Mouse (Mus musculus): ENCODE results near the gene Pola1. TPM values are rescaled to one million over a fixed set of nuclear protein-coding genes. Genes with fewer than 3 reads are reported as not detected.
"Not testable (repeated sequence)": the region's sequence is repeated elsewhere in the genome, so short reads cannot be mapped to it uniquely, and the experiment has no call there.

Pola1 gene
- total and polyA plus RNA-seq, 3 experiments: 29.3 to 38.0 (median 29.6) TPM

DNA sequence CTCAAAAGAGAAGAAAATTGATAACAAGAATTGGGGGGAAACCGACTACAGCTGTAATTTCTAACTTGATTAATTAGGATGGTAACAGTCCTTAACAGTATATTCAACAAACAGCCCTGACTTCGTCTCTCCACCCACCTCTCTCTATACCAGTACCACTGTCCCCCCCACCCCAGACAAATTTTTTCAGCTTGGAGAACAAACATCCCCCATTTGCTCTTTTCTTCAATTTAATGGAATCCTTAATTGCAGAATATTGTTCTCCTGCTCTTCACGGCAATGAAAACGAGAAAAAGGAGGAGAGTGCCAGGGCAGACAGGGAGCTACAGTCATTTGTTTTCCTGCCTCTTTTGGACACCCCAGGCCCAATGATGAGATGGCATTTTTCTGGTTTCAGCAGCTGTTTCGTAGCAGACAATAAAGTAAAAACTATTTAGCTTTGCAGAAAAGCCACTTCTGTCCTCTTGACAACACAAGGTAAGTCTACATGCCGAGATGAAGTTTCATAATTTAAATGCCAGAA lies 202.2 kb downstream of the Pola1 start:
- in situ Hi-C loops (cut with MboI; ENCODE audit: low pct_ligation_motif_present, low pct_unique_long_range_greater_than_20kb, low sequenced_read_pairs) (no loop called here), dilution Hi-C loops (cut with MboI; ENCODE audit: extremely low pct_ligation_motif_present, extremely low pct_unique_long_range_greater_than_20kb, low sequenced_read_pairs) (no loop called here)
- Histone ChIP-seq H3K36me3 (replicated peaks in 1 of 2; ENCODE audit: control insufficient read depth in 1 of 2, insufficient read depth in 1 of 2, low read length in 1 of 2) (no peaks in the 10 kb centered on the region), H3K4me3 (replicated peaks in 1 of 3; ENCODE audit: low read depth in 2 of 3, low read length in 2 of 3, poor library complexity in 1 of 3) (no peak overlapping the region), H3K9me3 (replicated peaks; ENCODE audit: low read length) (no peaks in the 10 kb centered on the region), H3K27ac (ENCODE audit: insufficient read depth, low read depth) (no peak overlapping the region), H3K27me3 (replicated peaks) (no peaks in the 10 kb centered on the region), H3K4me1 (ENCODE audit: control insufficient read depth in 1 of 2, insufficient read depth in 2 of 2) (no peaks in the 10 kb centered on the region), H3K4me2 (ENCODE audit: insufficient read depth, low read depth, poor library complexity, severe bottlenecking) (no peak overlapping the region), H3K9ac (ENCODE audit: insufficient read depth, low read depth) (no peak overlapping the region), H3K79me2 (replicated peaks; ENCODE audit: control insufficient read depth, extremely low read depth, insufficient read depth, poor library complexity, severe bottlenecking) (no peaks in the 10 kb centered on the region)
- no peak for DNase-seq (ENCODE audit: extremely low read depth)
- TF ChIP-seq MXI1 (IDR thresholded peaks at IDR 0.05; ENCODE audit: low read depth, low read length) (no peak), NELFE (IDR thresholded peaks at IDR 0.05; ENCODE audit: low read depth, low read length) (no peak)

DNA sequence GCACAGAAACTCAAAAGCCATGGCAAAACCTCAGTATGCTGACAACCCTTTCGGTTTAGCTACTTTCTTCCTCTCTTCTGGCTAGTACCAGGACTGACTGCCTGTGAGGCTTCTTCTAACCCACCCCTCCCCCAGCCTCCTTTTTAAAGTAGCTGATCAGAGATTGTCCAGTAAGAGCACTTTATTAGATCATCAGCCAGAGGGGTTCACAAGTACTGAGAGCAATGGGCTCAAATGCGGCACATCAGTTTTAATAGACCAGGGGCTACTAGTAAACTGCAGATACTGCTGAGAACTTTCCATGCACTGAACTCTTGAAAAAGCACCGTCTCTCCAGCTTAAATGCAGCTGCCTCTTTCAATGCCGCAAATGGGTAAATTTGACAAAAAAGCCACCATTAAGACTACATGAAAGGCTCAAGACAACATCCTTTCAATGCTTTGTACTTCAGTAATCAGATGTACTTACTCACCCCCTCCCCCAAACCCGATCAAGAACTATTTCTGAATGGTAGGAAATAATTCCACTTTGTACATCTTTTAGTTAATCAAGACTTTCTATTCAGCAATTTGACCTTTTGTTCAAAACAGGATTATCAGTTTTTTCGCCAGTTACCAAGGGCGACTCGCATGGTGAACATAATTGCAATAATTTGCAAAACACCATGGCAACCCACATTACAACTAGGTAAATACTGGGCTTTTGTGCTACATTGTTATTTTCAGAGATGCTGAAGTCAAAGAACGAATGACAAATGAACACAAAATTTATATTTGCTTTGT lies 202.8 kb downstream of the Pola1 start:
- no peak overlapping the region for H3K9ac ChIP-seq (ENCODE audit: insufficient read depth, low read depth)
- in situ Hi-C loops (cut with MboI; ENCODE audit: low pct_ligation_motif_present, low pct_unique_long_range_greater_than_20kb, low sequenced_read_pairs) (no loop called here), dilution Hi-C loops (cut with MboI; ENCODE audit: extremely low pct_ligation_motif_present, extremely low pct_unique_long_range_greater_than_20kb, low sequenced_read_pairs) (no loop called here)
- H3K4me2 ChIP-seq (ENCODE audit: insufficient read depth, low read depth, poor library complexity, severe bottlenecking): no peak overlapping the region
- no peaks in the 10 kb centered on the region for H3K36me3 ChIP-seq (replicated peaks in 1 of 2; ENCODE audit: control insufficient read depth in 1 of 2, insufficient read depth in 1 of 2, low read length in 1 of 2)
- no peaks in the 10 kb centered on the region for H3K79me2 ChIP-seq (replicated peaks; ENCODE audit: control insufficient read depth, extremely low read depth, insufficient read depth, poor library complexity, severe bottlenecking)
- H3K27me3 ChIP-seq (replicated peaks): no peaks in the 10 kb centered on the region
- no peak overlapping the region for H3K4me3 ChIP-seq (replicated peaks in 1 of 3; ENCODE audit: low read depth in 2 of 3, low read length in 2 of 3, poor library complexity in 1 of 3)
- TF ChIP-seq USF1 (IDR thresholded peaks at IDR 0.05; ENCODE audit: low read depth, low read length) (no peak), CTCF (conservative IDR thresholded peaks at IDR 0.05 in 1 of 2, IDR thresholded peaks at IDR 0.05 in 1 of 2; ENCODE audit: low read depth in 2 of 2, low read length in 2 of 2) (no peak), KAT2A (IDR thresholded peaks at IDR 0.05; ENCODE audit: insufficient replicate concordance, low read length) (no peak), PAX5 (IDR thresholded peaks at IDR 0.05; ENCODE audit: low read length) (no peak), UBTF (IDR thresholded peaks at IDR 0.05; ENCODE audit: low read depth, low read length) (no peak), MAZ (IDR thresholded peaks at IDR 0.05; ENCODE audit: low read depth, low read length) (no peak), MEF2A (IDR thresholded peaks at IDR 0.05; ENCODE audit: borderline replicate concordance, low read depth, low read length) (no peak), TCF12 (IDR thresholded peaks at IDR 0.05; ENCODE audit: low read depth, low read length) (no peak), POLR2AphosphoS2 (IDR thresholded peaks at IDR 0.05; ENCODE audit: low read depth, low read length) (no peak), MXI1 (IDR thresholded peaks at IDR 0.05; ENCODE audit: low read depth, low read length) (no peak), TBP (conservative IDR thresholded peaks at IDR 0.05; ENCODE audit: low read depth, low read length) (no peak), BHLHE40 (IDR thresholded peaks at IDR 0.05; ENCODE audit: low read depth, low read length) (no peak), SMC3 (IDR thresholded peaks at IDR 0.05; ENCODE audit: low read depth, low read length) (no peak), HCFC1 (IDR thresholded peaks at IDR 0.05; ENCODE audit: low read depth, low read length) (no peak)
- DNase-seq (ENCODE audit: extremely low read depth): no peak
- H3K4me1 ChIP-seq (ENCODE audit: control insufficient read depth in 1 of 2, insufficient read depth in 2 of 2): no peaks in the 10 kb centered on the region
- no peak overlapping the region for H3K27ac ChIP-seq (ENCODE audit: insufficient read depth, low read depth)
- H3K9me3 ChIP-seq (replicated peaks; ENCODE audit: low read length): no peaks in the 10 kb centered on the region

DNA sequence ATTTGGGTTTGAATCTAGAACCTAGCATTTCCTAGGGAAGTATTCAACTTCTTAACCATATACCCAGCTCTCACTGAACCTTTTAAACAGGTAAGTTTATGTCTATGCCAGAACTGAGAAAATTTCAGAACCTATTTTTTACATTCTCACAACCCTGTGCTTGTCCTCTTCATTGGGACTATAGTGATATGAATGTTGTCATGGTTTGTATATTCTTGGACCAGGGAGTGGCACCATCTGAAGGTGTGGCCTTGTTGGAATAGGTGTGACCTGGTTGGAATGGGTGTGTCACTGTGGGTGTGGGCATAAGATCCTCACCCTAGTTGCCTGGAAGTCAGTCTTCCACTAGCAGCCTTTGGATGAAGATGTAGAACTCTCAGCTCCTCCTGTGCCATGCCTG lies 231.1 kb downstream of the Pola1 start:
- H3K36me3 ChIP-seq (replicated peaks in 1 of 2; ENCODE audit: control insufficient read depth in 1 of 2, insufficient read depth in 1 of 2, low read length in 1 of 2); H3K9ac ChIP-seq (ENCODE audit: insufficient read depth, low read depth); H3K79me2 ChIP-seq (replicated peaks; ENCODE audit: control insufficient read depth, extremely low read depth, insufficient read depth, poor library complexity, severe bottlenecking); DNase-seq (ENCODE audit: extremely low read depth); H3K4me3 ChIP-seq (replicated peaks in 1 of 3; ENCODE audit: low read depth in 2 of 3, low read length in 2 of 3, poor library complexity in 1 of 3); dilution Hi-C loops (cut with MboI; ENCODE audit: extremely low pct_ligation_motif_present, extremely low pct_unique_long_range_greater_than_20kb, low sequenced_read_pairs); H3K4me2 ChIP-seq (ENCODE audit: insufficient read depth, low read depth, poor library complexity, severe bottlenecking); H3K27me3 ChIP-seq (replicated peaks); in situ Hi-C loops (cut with MboI; ENCODE audit: low pct_ligation_motif_present, low pct_unique_long_range_greater_than_20kb, low sequenced_read_pairs); H3K27ac ChIP-seq (ENCODE audit: insufficient read depth, low read depth); H3K4me1 ChIP-seq (ENCODE audit: control insufficient read depth in 1 of 2, insufficient read depth in 2 of 2); H3K9me3 ChIP-seq (replicated peaks; ENCODE audit: low read length): not testable (repeated sequence)
